Mouse (Mus musculus): ENCODE data around the gene Golt1a. TPM values are rescaled to one million over a fixed set of nuclear protein-coding genes. Genes with fewer than 3 reads are reported as not detected.
"Not testable (repeated sequence)": the region's sequence is repeated elsewhere in the genome, so short reads cannot be mapped to it uniquely, and the experiment has no call there.

Gene Golt1a
- polyA plus RNA-seq, 1 experiment from 2014 or later, result 0.26 TPM

DNA sequence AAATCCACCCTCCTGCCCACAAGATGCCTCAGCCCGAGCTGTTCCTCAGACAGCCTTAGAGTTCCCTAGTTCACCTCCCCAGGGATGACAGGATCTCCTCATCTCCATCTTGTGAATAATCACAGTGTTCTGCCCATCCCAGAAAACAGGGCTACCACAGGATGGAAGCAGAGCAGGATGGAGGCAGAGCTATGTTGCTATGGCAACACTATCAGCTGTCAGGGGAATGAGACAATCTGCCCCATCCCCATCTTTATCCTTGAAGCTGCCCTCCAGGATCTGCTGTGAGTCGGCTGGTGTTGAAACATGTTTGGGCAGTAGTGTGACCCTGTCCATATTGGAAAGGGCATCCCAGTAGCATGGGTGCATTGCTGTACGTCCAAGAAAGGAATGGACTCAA lies 21.5 kb downstream of the Golt1a start:
- DNase-seq (ENCODE audit: low spot score), result no peak
- no peak overlapping the region for H3K9ac ChIP-seq (replicated peaks; ENCODE audit: low read depth)
- no peak overlapping the region for H3K4me2 ChIP-seq (replicated peaks; ENCODE audit: low read depth, low read length)
- no peak overlapping the region for H3K27ac ChIP-seq (ENCODE audit: low read length)
- H3K4me3 ChIP-seq (ENCODE audit: low read depth, low read length), result no peak overlapping the region
- WGBS, result 59% methylated on average over 3 of the region's 3 CpGs
- H3K27me3 ChIP-seq (replicated peaks; ENCODE audit: insufficient read depth, low read length), result no peaks in the 10 kb centered on the region
- no peak for ATAC-seq
- no peaks in the 10 kb centered on the region for H3K36me3 ChIP-seq (ENCODE audit: insufficient read depth, low read length)
- TF ChIP-seq EP300 (IDR thresholded peaks at IDR 0.05) (no peak), CTCF (IDR thresholded peaks at IDR 0.05) (no peak)
- H3K4me1 ChIP-seq (ENCODE audit: insufficient read depth, low read depth, low read length), result peaks cover 17% of the 10 kb centered on the region; the same call in 1 of the 2 replicates
- H3K9me3 ChIP-seq (ENCODE audit: low read length), result no peaks in the 10 kb centered on the region

DNA sequence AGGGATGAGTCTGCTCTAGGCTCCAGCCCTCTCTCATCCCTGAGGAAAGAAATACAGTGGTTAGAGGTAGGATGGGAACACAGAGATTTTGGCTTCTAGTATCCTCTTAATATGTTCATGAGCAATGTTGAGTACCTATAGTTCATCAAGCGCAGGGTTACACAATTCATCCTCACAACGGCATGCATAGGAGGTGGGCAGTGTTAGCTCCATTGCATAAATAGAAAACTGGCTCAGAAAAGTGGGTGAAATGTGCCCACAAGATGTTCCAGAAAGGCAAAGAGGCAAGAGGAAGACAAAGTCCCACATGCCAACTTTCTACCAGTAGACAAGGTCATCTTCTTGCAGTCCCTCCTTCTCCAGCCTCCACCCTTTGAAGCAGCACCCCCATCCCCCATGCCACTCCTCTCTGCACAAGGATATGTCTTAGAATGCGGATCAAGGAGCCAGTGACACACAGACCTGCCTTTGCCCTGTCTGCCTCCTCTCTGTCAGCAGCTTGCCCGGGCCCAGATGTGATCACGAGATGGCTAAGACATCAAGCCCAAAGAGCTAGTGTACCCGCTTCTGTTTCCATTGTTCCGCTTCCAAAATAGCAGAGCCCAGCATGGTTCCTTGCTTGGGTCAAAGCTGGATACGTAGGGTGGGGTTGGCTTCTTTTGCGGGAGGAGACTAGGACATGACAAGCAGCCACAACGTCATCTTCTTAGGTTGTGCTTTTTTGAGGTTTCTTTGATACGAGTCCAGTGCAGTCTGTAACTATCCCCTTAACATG lies 23.2 kb downstream of the Golt1a start:
- H3K4me3 ChIP-seq (ENCODE audit: low read depth, low read length), result no peak overlapping the region
- no peak overlapping the region for H3K27ac ChIP-seq (ENCODE audit: low read length)
- peaks cover 17% of the 10 kb centered on the region; the same call in 1 of the 2 replicates for H3K4me1 ChIP-seq (ENCODE audit: insufficient read depth, low read depth, low read length)
- 85% methylated on average over 11 of the region's 11 CpGs for WGBS
- H3K36me3 ChIP-seq (ENCODE audit: insufficient read depth, low read length), result no peaks in the 10 kb centered on the region
- DNase-seq (ENCODE audit: low spot score), result no peak
- H3K27me3 ChIP-seq (replicated peaks; ENCODE audit: insufficient read depth, low read length), result no peaks in the 10 kb centered on the region
- H3K9me3 ChIP-seq (ENCODE audit: low read length), result no peaks in the 10 kb centered on the region
- H3K9ac ChIP-seq (replicated peaks; ENCODE audit: low read depth), result no peak overlapping the region
- no peak for ATAC-seq
- H3K4me2 ChIP-seq (replicated peaks; ENCODE audit: low read depth, low read length), result no peak overlapping the region
- TF ChIP-seq CTCF (IDR thresholded peaks at IDR 0.05), result no peak
- no peak for TF ChIP-seq EP300 (IDR thresholded peaks at IDR 0.05)

DNA sequence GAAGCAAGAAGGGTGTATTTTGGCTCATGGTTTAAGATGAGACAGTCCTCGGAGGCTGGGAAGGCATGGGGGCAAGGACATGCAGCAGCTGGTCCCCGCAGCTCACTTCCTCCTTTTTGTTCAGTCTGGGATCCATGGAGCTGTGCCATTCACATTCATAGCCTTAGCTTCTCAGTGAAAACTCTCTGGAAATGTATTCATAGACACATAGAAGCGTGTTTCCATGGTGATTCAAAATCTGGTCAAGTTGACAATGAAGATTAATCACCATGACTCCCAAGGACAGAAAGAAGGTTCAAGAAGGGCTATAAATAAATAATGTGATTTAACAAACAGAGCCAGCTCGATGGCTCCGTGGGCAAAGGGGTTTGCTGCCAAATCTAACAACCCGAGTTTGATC lies 24.3 kb downstream of the Golt1a start:
- WGBS, result 73% methylated on average over 6 of the region's 6 CpGs
- no peaks in the 10 kb centered on the region for H3K9me3 ChIP-seq (ENCODE audit: low read length)

GRCm38 (mm10) chr1:133340403-133340802 lies 30.8 kb downstream of the Golt1a start:
- not testable (repeated sequence) for H3K4me3 ChIP-seq (ENCODE audit: low read depth, low read length); DNase-seq (ENCODE audit: low spot score); H3K9ac ChIP-seq (replicated peaks; ENCODE audit: low read depth); H3K4me1 ChIP-seq (ENCODE audit: insufficient read depth, low read depth, low read length); ATAC-seq; H3K27ac ChIP-seq (ENCODE audit: low read length); H3K36me3 ChIP-seq (ENCODE audit: insufficient read depth, low read length); H3K27me3 ChIP-seq (replicated peaks; ENCODE audit: insufficient read depth, low read length); H3K9me3 ChIP-seq (ENCODE audit: low read length); H3K4me2 ChIP-seq (replicated peaks; ENCODE audit: low read depth, low read length)
- 50% methylated on average over 1 of the region's 1 CpGs for WGBS

More for the DNA sequence above, 24.3 kb downstream of the Golt1a start:
- Histone ChIP-seq H3K4me1 (ENCODE audit: insufficient read depth, low read depth, low read length) (peaks cover 9% of the 10 kb centered on the region; the same call in 1 of the 2 replicates), H3K9ac (replicated peaks; ENCODE audit: low read depth) (no peak overlapping the region), H3K27ac (ENCODE audit: low read length) (no peak overlapping the region), H3K27me3 (replicated peaks; ENCODE audit: insufficient read depth, low read length) (no peaks in the 10 kb centered on the region), H3K4me3 (ENCODE audit: low read depth, low read length) (no peak overlapping the region), H3K4me2 (replicated peaks; ENCODE audit: low read depth, low read length) (no peak overlapping the region), H3K36me3 (ENCODE audit: insufficient read depth, low read length) (no peaks in the 10 kb centered on the region)
- ATAC-seq (no peak), DNase-seq (ENCODE audit: low spot score) (no peak)
- TF ChIP-seq CTCF (IDR thresholded peaks at IDR 0.05), result no peak
- TF ChIP-seq EP300 (IDR thresholded peaks at IDR 0.05), result no peak

DNA sequence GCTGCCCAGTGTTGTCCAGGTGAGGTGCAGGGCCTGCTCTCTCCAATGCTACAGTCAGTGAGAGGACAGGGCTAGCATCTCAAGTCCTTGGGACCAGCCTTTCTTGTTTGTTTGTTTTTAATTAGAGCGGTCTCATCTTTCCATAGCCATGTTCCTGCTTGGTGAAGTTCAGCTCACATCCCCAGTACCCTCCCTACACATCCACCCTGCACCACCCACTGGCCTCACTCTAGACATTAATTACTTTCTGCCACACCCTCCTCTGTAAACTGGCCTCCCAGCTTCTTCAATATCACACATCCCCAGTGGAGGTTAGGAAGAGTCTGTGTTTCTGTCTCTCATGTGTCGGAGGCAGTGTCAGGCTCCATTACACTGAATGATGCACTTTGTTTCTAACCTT lies 34.8 kb downstream of the Golt1a start:
- no peak for ATAC-seq
- no peak for TF ChIP-seq CTCF (IDR thresholded peaks at IDR 0.05)
- no peak for TF ChIP-seq EP300 (IDR thresholded peaks at IDR 0.05)
- Histone ChIP-seq H3K4me1 (ENCODE audit: insufficient read depth, low read depth, low read length) (no peaks in the 10 kb centered on the region), H3K4me3 (ENCODE audit: low read depth, low read length) (no peak overlapping the region), H3K9me3 (ENCODE audit: low read length) (no peaks in the 10 kb centered on the region), H3K9ac (replicated peaks; ENCODE audit: low read depth) (no peak overlapping the region), H3K4me2 (replicated peaks; ENCODE audit: low read depth, low read length) (no peak overlapping the region), H3K27ac (ENCODE audit: low read length) (no peak overlapping the region), H3K36me3 (ENCODE audit: insufficient read depth, low read length) (no peaks in the 10 kb centered on the region), H3K27me3 (replicated peaks; ENCODE audit: insufficient read depth, low read length) (no peaks in the 10 kb centered on the region)
- no peak for DNase-seq (ENCODE audit: low spot score)
- 85% methylated on average over 2 of the region's 2 CpGs for WGBS

DNA sequence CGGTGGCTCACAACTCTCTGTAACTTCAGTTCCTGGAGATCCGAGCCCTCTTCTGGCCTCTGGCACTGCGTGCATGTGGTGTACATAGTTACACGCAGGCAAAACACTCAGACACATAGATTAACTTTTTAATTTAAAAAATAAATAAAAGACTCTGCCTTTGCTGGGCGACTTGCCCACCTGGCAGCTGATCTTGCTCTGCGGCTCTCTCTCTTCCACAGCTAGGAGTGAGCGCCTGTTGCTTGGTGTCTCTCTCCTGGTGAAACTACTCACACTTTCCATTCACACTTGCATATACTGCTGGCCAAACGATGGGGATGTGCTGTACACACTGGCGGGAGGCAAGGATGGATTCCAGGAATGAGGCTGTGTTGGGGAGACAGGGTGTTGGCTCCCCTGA lies 36.9 kb downstream of the Golt1a start:
- H3K9me3 ChIP-seq (ENCODE audit: low read length), result no peaks in the 10 kb centered on the region
- WGBS, result 66% methylated on average over 9 of the region's 9 CpGs
- ATAC-seq (no peak), DNase-seq (ENCODE audit: low spot score) (no peak)
- no peaks in the 10 kb centered on the region for H3K4me1 ChIP-seq (ENCODE audit: insufficient read depth, low read depth, low read length)
- TF ChIP-seq EP300 (IDR thresholded peaks at IDR 0.05) (no peak), CTCF (IDR thresholded peaks at IDR 0.05) (no peak)
- no peak overlapping the region for H3K4me2 ChIP-seq (replicated peaks; ENCODE audit: low read depth, low read length)
- H3K4me3 ChIP-seq (ENCODE audit: low read depth, low read length), result no peak overlapping the region
- no peaks in the 10 kb centered on the region for H3K27me3 ChIP-seq (replicated peaks; ENCODE audit: insufficient read depth, low read length)
- no peak overlapping the region for H3K9ac ChIP-seq (replicated peaks; ENCODE audit: low read depth)
- no peaks in the 10 kb centered on the region for H3K36me3 ChIP-seq (ENCODE audit: insufficient read depth, low read length)
- H3K27ac ChIP-seq (ENCODE audit: low read length), result no peak overlapping the region
